Mouse (Mus musculus): Measurements from ENCODE around the gene Scarb1.

Gene Scarb1

DNA sequence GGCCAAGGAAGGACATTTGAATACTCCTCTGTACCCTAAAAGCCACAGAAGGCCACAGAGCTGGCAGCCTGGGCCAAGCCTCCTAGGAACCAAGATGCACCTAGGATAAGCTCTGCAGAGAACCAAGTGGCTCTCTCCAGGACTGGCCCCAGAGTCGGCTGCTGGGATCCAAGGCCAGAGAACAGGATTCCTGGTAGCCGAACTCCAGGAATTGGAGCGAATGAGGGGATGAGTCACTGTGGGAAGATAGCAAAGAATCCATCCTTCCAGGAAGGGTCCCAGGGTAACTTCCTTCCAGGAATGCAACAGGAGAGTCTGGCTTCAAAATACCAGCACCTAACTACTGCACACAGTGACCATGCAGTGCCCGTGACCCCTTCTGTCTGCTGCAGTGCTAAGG is 8.6 kb downstream of the Scarb1 start:
- no peak for DNase-seq (ENCODE audit: low spot score in 2 of 2)

DNA sequence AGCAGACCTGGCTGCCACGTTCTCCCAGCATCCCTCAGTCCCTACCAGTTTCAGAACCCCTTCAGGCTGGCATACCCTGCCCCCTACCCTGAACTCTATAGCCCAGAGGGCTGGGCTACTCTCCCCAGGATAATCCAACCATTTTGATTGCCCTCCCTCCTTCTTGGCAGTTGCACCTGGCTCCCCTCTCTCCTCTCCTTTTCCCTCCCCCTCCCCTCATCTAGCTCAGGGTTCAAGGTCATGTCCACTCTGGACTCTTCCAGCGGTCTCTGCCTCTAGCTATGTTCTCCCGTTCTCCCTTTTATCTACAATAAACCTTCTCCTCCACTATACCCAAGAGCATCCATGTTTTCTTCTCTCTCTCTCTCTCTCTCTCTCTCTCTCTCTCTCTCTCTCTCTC is 9.1 kb downstream of the Scarb1 start:
- DNase-seq (ENCODE audit: low spot score in 2 of 2) = no peak

DNA sequence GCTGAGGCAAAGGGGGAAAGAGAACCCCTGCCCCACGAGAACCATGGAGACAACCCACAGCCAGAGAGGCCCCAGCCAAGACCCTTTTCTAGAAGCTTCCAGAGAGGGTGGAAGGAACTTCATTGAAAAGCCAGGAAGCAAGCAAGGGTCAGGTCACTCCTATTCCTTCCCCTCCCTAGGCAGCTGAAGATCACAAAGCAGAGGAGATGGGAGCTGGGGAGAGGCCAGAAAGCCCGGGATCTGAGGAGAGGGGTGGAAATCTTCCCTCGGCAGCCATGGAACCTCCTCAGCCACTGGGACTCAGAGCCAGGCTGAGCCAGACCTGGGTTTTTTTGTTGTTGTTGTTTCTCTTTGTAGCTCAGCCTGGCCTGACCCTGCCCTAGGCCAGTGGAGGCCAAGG is 9.8 kb downstream of the Scarb1 start:
- DNase-seq (ENCODE audit: low spot score in 2 of 2) = no peak

DNA sequence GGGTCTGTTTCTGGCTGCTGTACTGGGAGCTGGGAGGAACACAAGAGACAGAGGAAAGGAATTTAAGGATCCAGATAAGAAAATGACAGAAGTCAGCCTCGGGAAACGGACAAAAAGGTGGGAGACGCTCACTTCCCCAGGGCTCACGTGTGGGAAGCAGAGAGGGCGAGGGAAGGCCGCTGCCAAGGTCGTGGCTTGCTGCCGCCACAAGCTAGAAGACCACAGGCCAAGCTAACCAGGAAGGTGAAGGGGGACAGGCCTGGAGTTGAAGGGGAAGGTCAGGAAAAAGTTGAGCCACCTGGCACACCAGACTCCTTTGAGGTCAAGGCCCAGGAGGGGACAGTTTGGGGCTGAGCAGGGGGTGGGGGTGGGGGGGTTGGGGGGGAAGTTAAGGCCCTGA is 10.2 kb downstream of the Scarb1 start:
- DNase-seq (ENCODE audit: low spot score in 2 of 2) = no peak

DNA sequence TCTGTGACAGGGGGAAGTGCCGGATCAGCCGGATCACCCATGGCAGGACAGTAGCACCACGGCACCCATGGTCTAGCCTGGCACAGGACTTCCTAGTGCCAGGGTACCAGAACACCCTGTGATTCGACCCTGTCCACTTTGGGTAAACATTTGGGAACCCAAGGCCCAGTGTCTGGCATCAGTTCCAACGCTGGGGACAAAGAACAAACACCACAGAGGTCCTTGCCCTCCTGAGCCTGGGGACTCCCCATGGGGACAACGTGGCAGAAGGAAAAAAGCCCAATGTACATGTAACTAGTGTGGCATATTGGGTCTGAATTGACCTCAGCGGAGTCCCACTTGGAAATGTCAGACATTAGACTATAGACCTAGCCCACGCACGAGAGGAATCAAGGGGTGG is 10.7 kb downstream of the Scarb1 start:
- no peak for DNase-seq (ENCODE audit: low spot score in 2 of 2)

DNA sequence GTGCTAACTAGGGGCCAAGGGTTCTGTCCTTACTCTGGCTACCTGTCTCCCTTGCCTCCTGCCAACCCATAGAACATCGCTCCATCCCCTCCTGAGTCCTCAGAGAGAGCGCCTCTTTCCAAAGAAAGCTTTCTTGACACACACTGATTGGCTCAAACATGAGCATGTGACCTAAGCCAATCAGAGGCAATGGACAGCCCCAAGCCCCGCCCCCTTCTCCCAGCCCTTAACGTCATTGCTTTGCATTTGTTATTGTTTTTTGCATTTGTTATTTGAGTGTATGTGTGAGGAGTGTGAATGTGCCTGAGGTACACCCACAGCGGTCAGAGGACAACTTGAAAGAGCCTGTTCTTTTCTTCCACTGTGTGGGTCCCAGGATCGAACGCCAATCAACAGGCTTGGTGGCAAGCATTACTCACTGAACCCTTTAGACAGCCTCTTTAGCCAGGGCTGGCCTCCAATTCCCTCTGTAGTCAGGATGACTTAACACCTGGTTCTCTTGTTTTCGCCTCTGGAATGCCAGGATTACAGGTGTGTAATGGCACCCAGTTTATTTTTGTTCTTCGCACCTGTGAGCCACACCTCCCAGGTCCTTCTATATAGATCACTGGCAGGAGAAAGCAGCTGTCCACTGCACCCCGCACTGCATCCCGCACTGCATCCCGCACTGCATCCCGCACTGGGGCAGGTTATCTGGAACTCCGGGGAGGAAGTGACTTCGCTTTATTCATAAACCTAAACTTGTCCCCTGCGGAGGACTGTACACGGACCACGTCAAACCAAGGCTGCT is 13.1 kb downstream of the Scarb1 start:
- no peak for DNase-seq (ENCODE audit: low spot score in 2 of 2)

DNA sequence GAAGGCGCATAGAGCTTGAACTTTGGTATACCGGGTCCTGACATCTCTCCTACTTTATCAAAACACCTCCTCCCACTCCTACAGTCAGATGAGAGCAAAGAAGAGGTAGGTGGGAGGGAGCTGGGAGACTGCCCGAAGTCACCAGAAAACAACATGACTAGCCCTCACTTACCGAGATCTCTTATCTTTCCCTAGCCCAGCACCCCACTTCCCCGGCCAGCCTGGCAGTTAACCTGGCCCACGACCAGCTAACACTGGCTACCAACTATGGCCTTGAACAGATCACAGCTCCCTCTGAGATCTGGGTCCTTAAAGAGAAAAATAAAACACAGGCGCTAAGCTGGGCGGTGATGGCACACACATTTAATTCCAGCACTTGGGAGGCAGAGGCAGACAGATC is 14.5 kb downstream of the Scarb1 start:
- DNase-seq (ENCODE audit: low spot score in 2 of 2) = no peak

DNA sequence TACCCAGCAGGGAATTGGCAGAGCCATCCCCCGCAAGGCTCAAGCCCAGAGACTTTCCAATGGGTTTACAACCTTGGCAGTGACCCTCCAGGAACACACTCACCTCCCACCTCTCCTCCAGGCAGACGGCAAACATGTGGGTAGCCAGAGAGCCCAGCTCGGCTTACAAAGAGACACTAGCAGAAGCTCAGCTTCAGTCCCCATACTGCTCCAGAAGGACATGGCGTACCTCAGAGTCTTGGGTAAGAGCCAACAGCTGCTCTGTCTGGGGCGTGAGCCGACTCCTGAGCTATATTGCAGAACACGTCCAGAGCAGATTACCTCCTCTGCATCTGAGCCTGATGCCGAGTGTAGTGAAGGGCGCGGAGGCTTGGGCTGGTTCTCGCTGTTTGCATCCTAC is 15.0 kb downstream of the Scarb1 start:
- DNase-seq (ENCODE audit: low spot score in 2 of 2) = no peak

DNA sequence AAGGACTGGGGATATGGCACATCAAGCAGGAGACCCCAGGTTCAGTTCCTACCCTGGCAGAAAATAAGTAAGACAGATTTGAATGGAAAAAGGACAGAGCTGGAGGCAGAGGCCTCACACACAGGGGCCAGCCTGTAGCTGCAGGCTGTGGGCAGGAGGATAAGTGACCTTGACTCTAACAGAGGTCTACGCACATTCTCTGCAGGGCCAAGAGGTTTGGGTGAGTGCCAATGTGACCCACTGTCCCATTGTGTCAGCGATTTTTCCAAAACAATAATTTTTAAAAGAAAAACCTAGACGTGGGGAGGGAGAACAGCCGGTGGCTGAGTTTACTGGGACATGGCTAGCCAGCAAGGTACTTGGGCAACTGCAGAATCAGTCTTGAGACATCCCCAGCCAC is 15.6 kb downstream of the Scarb1 start:
- DNase-seq (ENCODE audit: low spot score in 2 of 2) = no peak

DNA sequence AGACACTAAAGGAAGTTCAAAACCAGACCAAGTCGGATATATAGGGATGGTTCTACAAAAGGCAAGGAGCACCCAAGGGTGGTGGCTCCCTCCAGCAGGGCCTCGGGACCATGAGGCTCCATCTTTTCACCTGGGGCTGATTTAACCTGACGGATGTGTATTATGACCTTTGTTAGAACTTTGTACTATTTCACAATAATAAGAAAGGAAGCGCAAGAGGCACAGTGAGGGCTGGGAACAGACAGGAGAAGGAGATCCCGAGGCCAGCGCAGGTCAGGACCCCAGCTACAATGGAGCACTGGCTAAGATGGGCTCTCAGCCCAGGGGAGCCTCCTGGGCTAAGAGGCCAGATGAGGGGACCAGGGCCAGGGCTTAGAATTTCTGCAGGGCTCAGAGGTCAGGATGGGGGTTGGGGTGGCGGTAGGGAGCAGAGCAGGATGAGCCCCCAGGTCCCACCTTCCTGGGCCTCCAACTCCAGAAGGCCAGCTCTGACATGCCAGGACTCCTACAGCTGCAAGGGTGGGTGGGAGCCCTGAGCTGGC is 16.9 kb downstream of the Scarb1 start:
- no peak for DNase-seq (ENCODE audit: low spot score in 2 of 2)

DNA sequence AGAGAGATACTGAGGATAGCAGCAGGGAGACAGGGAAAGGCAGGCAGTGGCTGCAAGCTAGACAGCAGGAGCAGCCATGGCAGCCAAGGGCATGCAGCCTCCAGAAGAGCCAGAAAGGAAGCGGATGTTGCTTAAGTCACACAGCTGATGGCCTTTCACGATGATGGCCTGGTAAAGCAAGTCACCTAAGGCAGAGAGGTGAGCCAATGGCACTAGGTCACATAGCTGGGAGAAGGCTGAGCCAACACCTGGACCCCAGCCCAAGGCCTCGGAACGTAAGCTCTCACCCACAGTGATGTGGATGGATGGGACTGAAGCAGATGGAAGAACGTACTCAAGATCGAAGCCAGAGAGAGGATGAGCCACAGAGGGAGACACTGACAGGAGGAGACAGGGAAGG is 17.8 kb downstream of the Scarb1 start:
- no peak for DNase-seq (ENCODE audit: low spot score in 2 of 2)

DNA sequence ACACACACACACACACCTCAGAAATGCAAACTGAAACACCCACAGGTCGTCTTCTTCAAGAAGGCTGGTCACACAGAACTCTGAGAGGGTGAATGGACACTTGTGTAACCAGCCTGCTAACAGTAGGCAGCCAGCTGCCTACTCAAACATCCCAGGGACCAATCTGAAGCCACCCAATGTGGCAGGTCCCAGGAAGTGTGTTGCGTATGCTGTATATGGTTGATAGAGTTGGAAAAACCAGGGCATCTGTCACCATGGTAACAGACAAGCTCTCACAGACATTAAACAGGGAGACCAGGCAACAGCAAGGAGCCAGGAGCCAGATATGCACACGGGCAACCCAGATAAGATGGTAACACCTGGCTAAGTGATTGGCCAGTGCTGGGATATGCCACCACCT is 19.1 kb downstream of the Scarb1 start:
- DNase-seq (ENCODE audit: low spot score in 2 of 2) = no peak

DNA sequence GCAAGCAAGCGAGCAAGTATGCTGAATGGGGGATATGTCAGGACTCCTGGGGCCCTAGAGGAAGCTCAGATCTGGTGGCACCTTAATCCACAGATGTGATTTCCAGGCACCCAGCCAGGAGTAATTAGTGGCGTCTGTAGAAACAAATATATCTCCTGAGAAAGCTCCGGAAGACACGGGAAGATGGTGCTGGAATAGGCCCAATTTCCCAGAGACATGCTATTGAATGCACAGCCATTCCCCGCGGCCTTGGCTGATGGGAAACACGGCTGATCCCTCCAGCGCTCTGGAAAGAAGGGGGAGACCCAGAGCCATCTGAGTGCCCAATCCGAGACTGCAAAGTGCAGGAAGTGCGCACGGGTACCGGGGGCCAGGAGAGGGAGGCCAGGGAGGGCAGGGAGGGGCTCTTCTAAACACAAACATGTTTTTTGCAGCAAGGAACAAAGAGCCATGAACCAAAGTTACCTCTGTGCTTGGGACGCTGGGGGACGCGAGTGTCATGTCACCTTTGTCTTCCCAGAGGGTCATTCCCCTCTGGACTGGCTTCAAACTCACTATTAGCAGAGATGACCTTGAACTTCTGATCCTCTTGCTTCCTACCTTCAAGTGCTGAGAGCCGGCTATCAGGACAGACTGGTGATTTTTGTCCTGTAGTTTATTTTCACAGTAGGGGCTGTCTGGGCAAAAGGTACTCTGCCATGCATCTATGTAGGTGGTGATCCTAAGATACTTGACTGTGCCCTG is 21.7 kb downstream of the Scarb1 start:
- DNase-seq (ENCODE audit: low spot score in 2 of 2) = no peak

DNA sequence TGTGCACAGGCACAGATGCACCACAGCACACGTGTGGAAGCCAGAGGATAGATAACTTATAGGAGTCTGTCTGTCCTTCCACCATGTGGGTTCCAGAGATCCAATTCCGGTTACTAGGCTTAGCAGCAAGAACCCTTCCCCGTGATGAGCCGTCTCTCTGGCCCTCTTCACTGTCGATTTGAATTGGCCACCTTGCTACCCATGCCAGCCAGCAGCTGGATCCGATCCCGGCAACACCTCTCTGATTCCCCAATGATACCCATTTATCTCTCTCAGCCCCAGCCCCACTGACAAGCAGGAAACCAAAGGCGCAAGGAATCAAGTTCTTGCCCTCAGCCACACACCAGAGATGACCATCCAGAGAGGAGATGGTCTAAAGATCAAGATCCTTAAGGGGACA is 22.9 kb downstream of the Scarb1 start:
- DNase-seq (ENCODE audit: low spot score in 2 of 2) = no peak

DNA sequence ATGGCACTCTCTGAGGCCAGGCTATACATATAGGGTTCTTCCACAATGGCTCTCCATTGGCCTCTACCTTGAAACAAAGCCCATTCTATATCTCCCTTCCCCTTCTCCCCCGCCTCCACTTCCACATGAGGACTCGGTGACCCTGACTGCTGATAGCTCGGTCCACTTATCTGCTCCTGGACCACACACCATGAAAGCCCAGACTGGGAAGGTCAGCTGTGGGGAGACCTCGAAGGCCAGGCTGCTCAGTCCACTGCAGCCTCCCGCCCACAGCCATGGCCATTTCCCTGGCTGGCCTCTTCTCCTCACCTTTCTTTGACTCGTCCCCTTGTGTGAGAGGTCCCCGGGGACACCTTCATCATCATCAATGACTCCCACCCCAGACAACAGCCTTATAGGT is 23.6 kb downstream of the Scarb1 start:
- DNase-seq (ENCODE audit: low spot score in 2 of 2) = no peak

DNA sequence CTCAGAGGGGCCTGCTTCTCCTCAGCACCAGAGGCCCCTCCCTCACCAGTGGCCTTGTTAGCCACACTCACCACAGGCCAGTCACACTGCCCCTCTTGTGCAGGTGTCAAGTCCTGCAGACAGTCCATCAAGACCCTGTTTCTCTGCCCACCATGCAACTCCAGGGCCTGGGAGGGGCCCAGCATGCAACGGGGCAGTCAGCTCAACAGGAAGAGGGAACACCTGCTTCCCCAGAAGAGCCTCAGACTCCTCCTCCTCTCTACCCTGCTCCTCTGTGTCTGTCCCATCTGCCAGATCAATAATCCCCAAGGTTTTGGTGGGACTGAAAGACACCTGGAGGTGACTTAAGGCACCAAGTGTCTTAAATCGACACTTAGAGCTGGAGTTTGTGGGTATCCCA is 24.1 kb downstream of the Scarb1 start:
- no peak for DNase-seq (ENCODE audit: low spot score in 2 of 2)

DNA sequence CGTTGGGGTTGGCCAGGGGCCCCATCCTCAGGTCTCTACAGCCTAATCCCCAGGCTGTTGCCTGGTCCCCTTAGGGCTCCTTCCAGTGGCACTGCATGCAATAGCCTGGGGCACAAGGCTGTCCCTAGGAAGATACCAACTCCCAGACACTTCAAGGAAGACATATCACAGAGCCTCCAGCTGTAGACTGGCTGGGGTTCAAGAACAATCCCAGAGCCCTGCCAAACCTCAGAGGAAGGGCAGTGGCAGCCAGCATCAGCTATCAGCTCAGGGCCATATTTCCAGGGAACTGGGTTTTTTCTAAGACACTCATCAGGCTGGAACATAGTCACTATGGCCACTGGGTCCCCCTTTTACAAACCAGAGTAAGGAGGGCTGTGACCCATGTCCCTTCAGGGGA is 25.8 kb downstream of the Scarb1 start:
- DNase-seq (ENCODE audit: low spot score in 2 of 2) = no peak

DNA sequence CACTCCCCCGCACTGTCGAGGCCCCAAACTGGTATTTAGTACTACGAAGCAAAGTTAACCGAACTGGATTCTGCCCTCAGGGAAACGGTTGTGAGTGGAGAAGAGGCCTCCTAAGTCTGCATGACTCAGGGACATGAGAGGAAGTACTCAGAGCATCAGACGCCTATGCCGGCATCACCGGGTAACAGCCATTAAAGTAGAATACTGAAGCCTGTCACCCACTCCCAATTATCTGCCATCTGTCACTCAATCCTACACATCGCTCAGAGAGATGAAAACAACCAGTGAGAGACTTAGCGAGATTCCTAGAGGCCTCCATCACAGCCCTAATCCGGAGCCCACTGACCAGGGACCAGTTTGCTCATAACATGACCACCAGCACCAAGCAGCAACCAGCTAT is 26.9 kb downstream of the Scarb1 start:
- DNase-seq (ENCODE audit: low spot score in 2 of 2) = no peak

DNA sequence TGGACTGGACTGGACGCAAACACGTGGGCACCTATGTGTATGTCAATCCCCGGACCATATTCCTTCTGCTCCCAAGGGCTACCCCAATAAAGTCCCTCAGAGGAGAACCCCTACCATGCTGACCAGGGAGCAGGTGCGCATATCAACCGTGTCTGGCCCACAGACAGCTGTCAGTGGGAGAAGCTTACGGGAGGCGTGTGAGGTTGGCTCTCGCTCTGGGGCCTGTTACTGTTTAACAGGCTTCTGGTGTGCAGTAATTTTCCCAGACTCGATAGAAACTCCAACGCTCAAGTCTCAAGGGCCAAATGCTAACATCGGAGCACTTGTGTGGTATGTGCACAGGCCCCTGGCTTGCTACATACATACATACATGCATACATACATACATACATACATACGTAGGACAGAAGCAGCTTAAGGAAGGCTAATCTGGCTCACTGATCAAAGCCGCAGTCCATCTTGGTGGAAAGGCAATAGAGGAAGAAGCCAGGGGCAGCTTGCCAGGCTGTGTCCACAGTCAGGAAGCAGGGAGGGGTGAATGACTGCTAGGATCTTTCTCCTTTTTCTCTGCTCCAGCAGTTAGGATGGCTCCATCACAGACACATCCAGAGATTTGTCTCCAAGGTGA is 27.8 kb downstream of the Scarb1 start:
- no peak for DNase-seq (ENCODE audit: low spot score in 2 of 2)

DNA sequence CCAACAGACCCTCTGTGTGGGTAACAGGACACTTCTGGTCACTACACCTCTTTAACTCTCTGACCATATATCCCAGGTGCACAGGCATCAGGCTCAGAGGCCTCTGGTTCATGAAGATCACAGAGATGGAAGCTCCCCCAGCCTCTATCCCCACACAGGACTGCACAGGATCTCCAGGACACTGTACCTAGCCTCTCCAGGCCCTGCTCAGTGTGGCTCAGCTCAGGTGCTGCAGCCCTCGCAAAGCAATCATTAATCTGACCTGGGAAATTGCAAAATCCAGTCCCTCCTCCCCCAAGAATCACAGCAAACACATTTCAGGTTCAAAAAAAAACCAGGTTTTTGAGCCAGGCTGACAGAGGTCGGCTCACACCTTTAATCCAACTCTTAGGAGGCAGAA is 29.9 kb downstream of the Scarb1 start:
- DNase-seq (ENCODE audit: low spot score in 2 of 2) = no peak

DNA sequence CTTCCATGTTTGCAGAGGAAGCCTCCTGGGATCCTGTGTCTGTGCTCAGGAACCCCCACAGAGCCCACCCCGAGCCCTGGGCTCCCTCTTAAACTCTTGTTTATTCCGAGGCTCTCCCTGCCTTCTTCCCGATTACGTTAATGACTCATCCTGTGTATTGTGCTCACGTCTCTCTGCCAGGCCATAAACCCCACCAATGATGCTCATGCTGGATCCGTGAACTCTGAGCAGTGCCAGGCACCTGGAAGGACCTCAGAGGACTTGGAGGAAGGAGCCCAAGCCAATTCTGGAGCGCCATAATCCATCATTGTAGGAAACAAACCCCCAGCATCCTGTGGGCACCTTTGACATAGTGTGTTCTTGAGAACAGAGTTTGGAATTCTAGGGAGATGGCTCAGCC is 31.7 kb downstream of the Scarb1 start:
- DNase-seq (ENCODE audit: low spot score in 2 of 2) = no peak

DNA sequence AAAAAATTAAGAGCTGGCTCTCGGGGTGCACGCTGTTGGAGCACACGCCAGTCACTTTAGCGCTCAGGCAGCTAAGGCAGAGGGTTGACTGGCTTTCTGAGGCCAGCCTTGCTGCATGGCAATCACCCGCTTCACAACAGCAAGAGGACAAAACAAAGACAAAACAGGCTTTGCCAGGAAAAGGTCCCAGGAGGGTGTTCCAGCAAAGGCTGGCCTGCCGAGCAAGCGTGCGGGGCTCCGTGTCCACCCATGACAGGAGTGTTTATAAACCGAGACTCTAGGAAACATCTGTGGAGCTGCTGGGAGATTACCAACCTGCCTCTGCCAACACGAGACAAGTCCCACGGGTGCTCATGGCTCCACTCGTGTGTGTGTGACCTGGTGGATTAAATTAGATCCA is 34.1 kb downstream of the Scarb1 start:
- no peak for DNase-seq (ENCODE audit: low spot score in 2 of 2)

DNA sequence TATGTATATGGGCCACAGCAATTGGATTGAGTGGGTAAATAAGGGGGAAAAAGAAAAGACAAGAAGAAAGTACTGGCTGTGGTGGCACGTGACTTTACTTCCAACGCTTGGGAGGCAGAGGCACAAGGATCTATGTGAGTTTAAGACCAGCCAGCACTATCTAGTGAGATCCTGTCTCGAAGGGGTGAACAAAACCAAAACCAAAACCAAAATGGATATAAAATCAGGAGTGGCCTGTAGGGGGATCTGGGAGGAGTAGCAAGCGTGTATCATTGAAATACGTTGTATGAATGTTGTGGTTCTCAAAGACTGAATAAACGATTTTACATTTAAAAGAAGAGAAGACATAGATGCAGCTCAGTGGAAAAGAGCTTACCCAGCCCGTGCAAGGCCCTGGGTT is 34.5 kb downstream of the Scarb1 start:
- no peak for DNase-seq (ENCODE audit: low spot score in 2 of 2)

All from natural killer cell, adult 2 months (primary cell).